In the genomic region with DNA sequence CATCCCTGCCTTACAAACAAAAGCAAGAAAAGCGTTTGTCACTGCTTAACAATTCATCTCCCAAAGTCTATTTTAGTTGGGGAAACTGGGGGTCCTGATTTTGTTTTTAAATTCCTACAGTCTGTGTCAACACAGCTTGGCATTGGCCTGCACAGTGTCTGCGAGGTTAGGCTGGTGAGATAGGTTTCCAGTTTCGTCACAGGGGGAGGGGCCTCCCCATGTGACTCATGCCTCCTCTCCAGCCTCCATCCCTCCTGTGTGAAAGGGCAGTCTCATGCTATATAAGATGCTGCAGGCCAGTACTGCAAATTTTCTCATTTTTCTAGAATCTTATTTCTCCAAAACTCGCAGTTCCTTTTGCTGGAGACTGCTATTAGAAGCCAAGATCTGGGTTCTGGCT, we compare ENCODE assay signal across 24 mouse cellular contexts.
DNase-seq lines count a peak whose midpoint lies in the region; ATAC-seq and TF ChIP-seq lines count a peak whose summit lies in the region.
"Had no signal": no experiment of that assay in that cellular context is flagged by ENCODE, and none has a peak within 500 bp of the region (broad histone marks: within the 10 kb centered on the region; RNA-seq: fewer than 3 reads in every experiment).

No protein-coding gene starts in this region.

- ATAC-seq in lung, embryonic 14.5 days (ENCODE audit: insufficient read depth) = peak; percentile 67; the same call in 1 of the 2 replicates
- ATAC-seq in megakaryocyte progenitor cell, adult 5-6 weeks (replicated peaks; ENCODE audit: poor library complexity) = peak; percentile 42; the same call in 1 of the 2 replicates
- ATAC-seq: liver, postnatal 0 days; midbrain, embryonic 16.5 days had no signal

- no peaks in the 10 kb centered on the region for H3K27me3 ChIP-seq in lung, embryonic 14.5 days (ENCODE audit: insufficient read depth, low read length)
- peaks cover 0 to 1% of the 10 kb centered on the region in 2 experiments; a peak in 1 of 4 replicates for H3K27me3 ChIP-seq in MEL (ENCODE audit: control insufficient read depth in 1 of 2, insufficient read depth in 2 of 2, low read length in 2 of 2)
- H3K27me3 ChIP-seq: heart, embryonic 15.5 days; limb, embryonic 12.5 days had no signal

- no peak overlapping the region for H3K4me2 ChIP-seq in lung, embryonic 14.5 days
- H3K4me2 ChIP-seq: heart, embryonic 15.5 days; hindbrain, embryonic 14.5 days; limb, embryonic 12.5 days; liver, embryonic 11.5 days had no signal

- 24% methylated on average over 4 of the region's 4 CpGs for WGBS in lung, embryonic 14.5 days
- WGBS in lung, adult 2 months = 31% methylated on average over 4 of the region's 4 CpGs

- no peaks in the 10 kb centered on the region for H3K9me3 ChIP-seq in lung, embryonic 14.5 days (ENCODE audit: low read depth, low read length)
- H3K9me3 ChIP-seq in MEL (replicated peaks; ENCODE audit: insufficient read depth, low read length) = no peaks in the 10 kb centered on the region
- H3K9me3 ChIP-seq: forebrain, embryonic 10.5 days; heart, embryonic 15.5 days; limb, embryonic 12.5 days; midbrain, embryonic 10.5 days had no signal

- no peak for TF ChIP-seq CTCF in lung, embryonic 14.5 days (IDR thresholded peaks at IDR 0.05; ENCODE audit: low read depth)
- no peak for TF ChIP-seq CTCF in lung, adult 2 months (IDR thresholded peaks at IDR 0.05; ENCODE audit: insufficient read depth, low read length)
- no peak for TF ChIP-seq CTCF in MEL (IDR thresholded peaks at IDR 0.05 in 2 of 3, conservative IDR thresholded peaks at IDR 0.05 in 1 of 3; ENCODE audit: control insufficient read depth in 1 of 3, insufficient read depth in 1 of 3, low read depth in 2 of 3, low read length in 3 of 3, poor library complexity in 1 of 3, severe bottlenecking in 1 of 3)

- no peak for TF ChIP-seq EP300 in MEL (IDR thresholded peaks at IDR 0.05; ENCODE audit: low read depth in 1 of 2, low read length in 2 of 2)

- no peak for TF ChIP-seq RAD21 in MEL (IDR thresholded peaks at IDR 0.05; ENCODE audit: low read depth, low read length)

- no peaks in the 10 kb centered on the region for H3K36me3 ChIP-seq in lung, embryonic 14.5 days (ENCODE audit: insufficient read depth)
- no peaks in the 10 kb centered on the region for H3K36me3 ChIP-seq in MEL (ENCODE audit: control insufficient read depth in 1 of 2, insufficient read depth in 2 of 2, low read length in 2 of 2)
- H3K36me3 ChIP-seq: forebrain, embryonic 10.5 days; heart, embryonic 15.5 days; limb, embryonic 12.5 days; midbrain, embryonic 10.5 days had no signal

- H3K4me3 ChIP-seq in lung, embryonic 14.5 days (ENCODE audit: low read depth, low read length) = no peak overlapping the region
- no peak overlapping the region for H3K4me3 ChIP-seq in lung, adult 2 months (replicated peaks; ENCODE audit: extremely low read depth, low read depth, low read length)
- no peak overlapping the region for H3K4me3 ChIP-seq in MEL (ENCODE audit: control insufficient read depth in 1 of 2, insufficient read depth in 1 of 2, low read depth in 2 of 2, low read length in 2 of 2)
- H3K4me3 ChIP-seq: forebrain, embryonic 10.5 days; heart, embryonic 15.5 days; layer of hippocampus, adult 2 months; limb, embryonic 12.5 days; midbrain, embryonic 10.5 days had no signal

- H3K27ac ChIP-seq in lung, embryonic 14.5 days (ENCODE audit: low read depth) = no peak overlapping the region
- H3K27ac ChIP-seq in MEL (ENCODE audit: control insufficient read depth, low read depth, low read length) = no peak overlapping the region
- H3K27ac ChIP-seq: forebrain, embryonic 10.5 days; heart, embryonic 15.5 days; hindbrain, embryonic 14.5 days; layer of hippocampus, adult 2 months; limb, embryonic 12.5 days; macrophage; midbrain, embryonic 10.5 days had no signal

- no peaks in the 10 kb centered on the region for H3K79me2 ChIP-seq in MEL (ENCODE audit: control insufficient read depth, insufficient read depth, low read length, poor library complexity)

- no peak overlapping the region for H3K9ac ChIP-seq in lung, embryonic 14.5 days
- no peak overlapping the region for H3K9ac ChIP-seq in MEL (ENCODE audit: control insufficient read depth, low read depth, low read length, poor library complexity, severe bottlenecking)
- H3K9ac ChIP-seq: heart, embryonic 15.5 days; hindbrain, embryonic 14.5 days; limb, embryonic 12.5 days; liver, postnatal 0 days had no signal

- no peak for TF ChIP-seq POLR2A in lung, adult 2 months (IDR thresholded peaks at IDR 0.05; ENCODE audit: borderline replicate concordance, extremely low read depth, low read depth, low read length)
- TF ChIP-seq POLR2A in MEL (IDR thresholded peaks at IDR 0.05; ENCODE audit: control insufficient read depth in 1 of 2, insufficient read depth in 1 of 2, low read depth in 1 of 2, low read length in 2 of 2, poor library complexity in 1 of 2) = no peak

- no peaks in the 10 kb centered on the region for H3K4me1 ChIP-seq in lung, embryonic 14.5 days (ENCODE audit: insufficient read depth)
- H3K4me1 ChIP-seq in lung, adult 2 months (ENCODE audit: control insufficient read depth, insufficient read depth, low read length) = no peaks in the 10 kb centered on the region
- H3K4me1 ChIP-seq in MEL (ENCODE audit: control insufficient read depth in 1 of 2, insufficient read depth in 2 of 2, low read length in 2 of 2) = peaks cover 0 to 4% of the 10 kb centered on the region in 2 experiments; a peak in 1 of 4 replicates
- H3K4me1 ChIP-seq: forebrain, embryonic 10.5 days; heart, embryonic 15.5 days; limb, embryonic 12.5 days; midbrain, embryonic 10.5 days had no signal

- peak; percentile 8 to 28 for DNase-seq in adrenal gland, postnatal 36 days
- no peak for DNase-seq in adrenal gland, adult 8-10 months
- peak; percentile 39 for DNase-seq in lung, embryonic 14.5 days
- DNase-seq in lung, adult 2 months = no peak
- peak; percentile 8 for DNase-seq in MEL (ENCODE audit: low read depth, low spot score)
- no peak for DNase-seq in cerebellum, postnatal 14 days
- no peak for DNase-seq in testis, postnatal 14 days (ENCODE audit: low spot score)
- DNase-seq: adrenal gland, postnatal 14 days; cerebellum, postnatal 10 days; gastrocnemius, postnatal 36 days; heart, postnatal 36 days; kidney, postnatal 25 days; liver, postnatal 0 days; right cerebral cortex, adult 18-20 months had no signal

TF ChIP-seq in MEL, 35 proteins besides CTCF, POLR2A, EP300 and RAD21:
- TF ChIP-seq ELF1 (IDR thresholded peaks at IDR 0.05; ENCODE audit: low read depth, low read length) = no peak
- no peak for TF ChIP-seq ETS1 (IDR thresholded peaks at IDR 0.05; ENCODE audit: low read depth, low read length)
- no peak for TF ChIP-seq BHLHE40 (IDR thresholded peaks at IDR 0.05; ENCODE audit: borderline replicate concordance, low read depth, low read length)
- no peak for TF ChIP-seq ZNF384 (IDR thresholded peaks at IDR 0.05; ENCODE audit: low read depth, low read length)
- no peak for TF ChIP-seq MXI1 (IDR thresholded peaks at IDR 0.05; ENCODE audit: low read depth, low read length)
- no peak for TF ChIP-seq UBTF (IDR thresholded peaks at IDR 0.05; ENCODE audit: borderline replicate concordance, insufficient read depth, low read depth, low read length)
- TF ChIP-seq TAL1 (IDR thresholded peaks at IDR 0.05; ENCODE audit: low read length) = no peak
- no peak for TF ChIP-seq CHD1 (IDR thresholded peaks at IDR 0.05; ENCODE audit: low read depth, low read length)
- TF ChIP-seq POLR2AphosphoS5 (IDR thresholded peaks at IDR 0.05; ENCODE audit: borderline replicate concordance, low read depth, low read length) = no peak
- no peak for TF ChIP-seq NELFE (IDR thresholded peaks at IDR 0.05; ENCODE audit: low read depth, low read length)
- no peak for TF ChIP-seq SMC3 (IDR thresholded peaks at IDR 0.05; ENCODE audit: low read depth, low read length)
- no peak for TF ChIP-seq RCOR1 (IDR thresholded peaks at IDR 0.05; ENCODE audit: low read depth, low read length)
- TF ChIP-seq TCF12 (IDR thresholded peaks at IDR 0.05; ENCODE audit: low read depth, low read length) = no peak
- TF ChIP-seq JUND (IDR thresholded peaks at IDR 0.05; ENCODE audit: low read depth, low read length) = no peak
- TF ChIP-seq USF1 (IDR thresholded peaks at IDR 0.05; ENCODE audit: low read depth, low read length) = no peak
- no peak for TF ChIP-seq MYC (IDR thresholded peaks at IDR 0.05; ENCODE audit: low read depth, low read length)
- TF ChIP-seq TBP (IDR thresholded peaks at IDR 0.05; ENCODE audit: low read depth, low read length) = no peak
- no peak for TF ChIP-seq ZC3H11A (IDR thresholded peaks at IDR 0.05; ENCODE audit: low read depth, low read length)
- no peak for TF ChIP-seq ZMIZ1 (IDR thresholded peaks at IDR 0.05; ENCODE audit: low read depth, low read length)

Comparison
In these comparisons a context has a peak if more than half of its experiments do, and no peak if none do; other contexts are left out.
1. DNase-seq: peak in adrenal gland, postnatal 36 days (2 of 2), lung, embryonic 14.5 days (single experiment) and MEL (single experiment); none in adrenal gland, adult 8-10 months (single experiment), lung, adult 2 months (single experiment), cerebellum, postnatal 14 days (0 of 2) and testis, postnatal 14 days (single experiment).